Mouse (Mus musculus) E14TG2a.4 (cell line): ENCODE results near the gene Rps6kb2.

Experiments
- H3K27me3 ChIP-seq: 2 replicates; pipeline ENCODE4 v1.6.1; 2014; ENCODE audit warnings: low read length, control low read depth; ENCODE audit not compliant: insufficient read depth
- H3K36me3 ChIP-seq: 2 replicates; pipeline ENCODE4 v1.6.1; 2014; ENCODE audit warnings: low read length, control low read depth; ENCODE audit not compliant: insufficient read depth
- H3K4me1 ChIP-seq: replicated peaks from 2 replicates; pipeline ENCODE4 v1.6.1; 2014; ENCODE audit warnings: low read depth, low read length, control low read depth
- H3K4me3 ChIP-seq: replicated peaks from 2 replicates; pipeline ENCODE4 v1.5.1; 2014; ENCODE audit warnings: mild to moderate bottlenecking, low read length
- H3K9me3 ChIP-seq: 2 replicates; pipeline ENCODE4 v1.6.1; 2014; ENCODE audit warnings: low read length, control low read depth
- CTCF ChIP-seq: conservative IDR thresholded peaks from 2 replicates; pipeline ENCODE4 v1.5.1; 2014; ENCODE audit warnings: low read length
- NANOG ChIP-seq: IDR thresholded peaks from 2 replicates; pipeline ENCODE4 v1.6.1; 2014; ENCODE audit warnings: borderline replicate concordance, low read length, mixed read lengths
- POU5F1 ChIP-seq: IDR thresholded peaks from 2 replicates; pipeline ENCODE4 v1.6.1; 2014; ENCODE audit warnings: low read length, borderline replicate concordance

Rps6kb2 gene

GRCm38 (mm10) chr19:4152445-4153231 is 10.5 kb downstream of the Rps6kb2 start:
- Histone ChIP-seq H3K27me3 (no peaks in the 10 kb centered on the region), H3K4me1 (peaks cover 94% of the 10 kb centered on the region), H3K4me3 (0 out of 2 replicates have a peak overlapping the region, but pooled peaks have one; percentile 10), H3K36me3 (peaks cover 69% of the 10 kb centered on the region), H3K9me3 (no peaks in the 10 kb centered on the region)
- TF ChIP-seq NANOG, result no peak
- TF ChIP-seq POU5F1, result no peak
- TF ChIP-seq CTCF, result no peak

DNA sequence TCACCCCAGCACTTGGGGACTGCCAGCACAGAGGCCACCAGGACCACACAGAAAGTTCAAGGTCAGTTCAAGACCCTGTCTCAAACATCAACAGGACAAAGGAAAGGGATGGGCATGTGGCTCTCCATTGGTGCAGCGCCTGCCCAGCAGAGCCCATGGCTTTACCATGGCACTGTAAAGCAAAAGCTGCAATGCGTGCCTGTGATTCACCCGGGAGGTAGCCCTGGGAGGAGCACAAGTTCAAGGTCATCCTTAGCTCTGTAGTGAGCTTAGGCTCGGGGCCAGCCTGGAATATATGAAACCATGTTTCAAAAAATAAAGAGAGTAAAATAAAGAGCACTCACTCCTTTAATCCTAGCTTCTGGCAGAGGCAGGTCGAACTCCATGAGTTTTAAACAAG is 11.3 kb downstream of the Rps6kb2 start:
- Histone ChIP-seq H3K4me3 (peak overlapping the region; percentile 39; the same call in 1 of the 2 replicates), H3K36me3 (peaks cover 62% of the 10 kb centered on the region), H3K9me3 (no peaks in the 10 kb centered on the region), H3K4me1 (peaks cover 95% of the 10 kb centered on the region), H3K27me3 (no peaks in the 10 kb centered on the region)
- no peak for TF ChIP-seq CTCF
- no peak for TF ChIP-seq NANOG
- TF ChIP-seq POU5F1, result no peak

DNA sequence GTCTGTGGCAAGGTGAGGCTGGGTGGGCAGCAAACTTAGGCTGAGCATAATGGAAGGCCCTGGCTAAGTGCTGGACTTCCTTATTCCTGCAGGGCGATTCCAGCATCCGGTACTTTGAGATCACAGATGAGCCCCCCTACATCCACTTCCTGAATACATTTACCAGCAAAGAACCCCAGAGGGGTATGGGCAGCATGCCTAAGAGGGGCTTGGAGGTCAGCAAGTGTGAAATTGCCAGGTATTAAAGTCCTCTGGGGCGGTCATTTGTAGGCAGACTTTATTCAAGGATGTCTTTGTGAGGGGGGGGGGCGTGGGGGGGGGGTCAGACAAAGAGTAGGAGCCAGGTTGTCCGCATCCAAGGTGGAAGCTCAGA is 11.7 kb downstream of the Rps6kb2 start:
- Histone ChIP-seq H3K4me3 (peak overlapping the region; percentile 87; the same call in 1 of the 2 replicates), H3K36me3 (peaks cover 58% of the 10 kb centered on the region), H3K9me3 (no peaks in the 10 kb centered on the region), H3K27me3 (no peaks in the 10 kb centered on the region), H3K4me1 (peaks cover 95% of the 10 kb centered on the region)
- TF ChIP-seq POU5F1, result no peak
- no peak for TF ChIP-seq NANOG
- no peak for TF ChIP-seq CTCF

- peak overlapping the region; percentile 87 for H3K4me3 ChIP-seq
- no peak for TF ChIP-seq CTCF
- H3K9me3 ChIP-seq, result no peaks in the 10 kb centered on the region
- no peaks in the 10 kb centered on the region for H3K27me3 ChIP-seq
- H3K36me3 ChIP-seq, result peaks cover 53% of the 10 kb centered on the region
- peaks cover 95% of the 10 kb centered on the region for H3K4me1 ChIP-seq
Measured at GRCm38 (mm10) chr19:4150567-4151487, 12.3 kb downstream of the Rps6kb2 start.

- H3K4me3 ChIP-seq, result peak overlapping the region; percentile 87
- peaks cover 94% of the 10 kb centered on the region for H3K4me1 ChIP-seq
- TF ChIP-seq NANOG (no peak), CTCF (no peak), POU5F1 (no peak)
- peaks cover 50% of the 10 kb centered on the region for H3K36me3 ChIP-seq
- H3K27me3 ChIP-seq, result no peaks in the 10 kb centered on the region
- H3K9me3 ChIP-seq, result no peaks in the 10 kb centered on the region
Measured at GRCm38 (mm10) chr19:4149764-4150461, 13.2 kb downstream of the Rps6kb2 start.

- TF ChIP-seq CTCF (no peak), POU5F1 (no peak), NANOG (no peak)
- Histone ChIP-seq H3K9me3 (no peaks in the 10 kb centered on the region), H3K36me3 (peaks cover 48% of the 10 kb centered on the region), H3K4me3 (peak overlapping the region; percentile 87), H3K27me3 (no peaks in the 10 kb centered on the region), H3K4me1 (peaks cover 94% of the 10 kb centered on the region)
Measured at GRCm38 (mm10) chr19:4149283-4149682, 13.9 kb downstream of the Rps6kb2 start.

DNA sequence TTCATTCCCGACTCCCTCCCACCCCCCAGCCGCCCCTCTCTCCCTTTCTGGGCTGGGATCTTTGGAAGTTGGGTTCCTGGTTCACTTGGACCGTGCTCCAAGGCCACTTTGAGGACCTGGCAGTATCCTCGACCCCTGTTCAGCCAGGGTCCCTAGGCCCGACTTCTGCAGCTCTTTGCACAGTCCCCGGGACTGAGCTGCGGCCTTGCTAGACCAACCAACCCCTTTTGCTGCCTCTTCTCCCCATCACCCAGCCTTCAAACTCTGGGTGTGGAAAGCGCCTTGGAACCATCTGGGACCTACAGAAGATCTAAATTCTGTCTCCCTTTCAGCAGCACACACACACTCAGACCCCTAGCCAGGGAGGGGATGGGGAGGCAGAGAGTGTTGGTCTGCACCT is 14.3 kb downstream of the Rps6kb2 start:
- Histone ChIP-seq H3K36me3 (peaks cover 44% of the 10 kb centered on the region), H3K4me1 (peaks cover 90% of the 10 kb centered on the region), H3K27me3 (peaks cover 3% of the 10 kb centered on the region; the same call in 1 of the 2 replicates), H3K9me3 (no peaks in the 10 kb centered on the region), H3K4me3 (peak overlapping the region; percentile 87)
- TF ChIP-seq NANOG (no peak), CTCF (no peak), POU5F1 (no peak)

DNA sequence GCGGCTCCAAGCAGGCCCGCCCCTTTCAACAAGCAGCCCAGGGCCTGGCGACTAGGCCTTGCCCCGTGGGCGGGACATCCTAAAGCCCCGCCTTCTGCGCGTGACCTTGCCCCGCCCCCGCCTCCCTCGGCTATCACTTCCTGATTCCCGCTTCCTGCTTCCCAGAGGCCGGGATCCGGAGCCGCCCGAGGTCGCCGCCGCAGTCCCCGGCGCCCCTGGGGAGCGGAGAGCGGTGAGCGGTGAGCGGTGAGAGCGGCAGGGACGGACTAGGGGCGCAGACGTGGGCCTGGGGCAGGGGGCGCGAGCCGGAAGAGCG is 14.7 kb downstream of the Rps6kb2 start, which contains the start of gene Coro1b:
TSS of gene Coro1b (plus strand) at position 129 of the 316 bp plus-strand sequence.
- Histone ChIP-seq H3K36me3 (peaks cover 40% of the 10 kb centered on the region), H3K9me3 (no peaks in the 10 kb centered on the region), H3K4me1 (peaks cover 86% of the 10 kb centered on the region), H3K4me3 (peak within 1 kb of the TSS; percentile 87), H3K27me3 (peaks cover 7% of the 10 kb centered on the region; the same call in 1 of the 2 replicates)
- TF ChIP-seq NANOG, result no peak
- no peak for TF ChIP-seq POU5F1
- TF ChIP-seq CTCF, result no peak
